Mouse (Mus musculus) adrenal gland, postnatal 25 days (tissue): Measurements from ENCODE around the gene Fbxo30. TPM values are rescaled to one million over a fixed set of nuclear protein-coding genes. Genes with fewer than 3 reads are reported as not detected.
A peak's percentile ranks its signal among the peaks of the same experiment; 100 is the strongest.
"Not testable (repeated sequence)": the region's sequence is repeated elsewhere in the genome, so short reads cannot be mapped to it uniquely, and the experiment has no call there.

Experiments
- DNase-seq: peaks from one replicate; pipeline ENCODE4 v3.0.0; 2021; ENCODE audit warnings: mixed read lengths
- long read RNA-seq: library from polyadenylated mRNA; stranded (forward); transcript quantifications from one replicate; pipeline ENCODE4 v2.0.0, GENCODE M21; 2021
- total RNA-seq: library from RNA; stranded (reverse); gene quantifications from 2 replicates; pipeline ENCODE4 v1.2.3, GENCODE M21; 2021

Gene Fbxo30
- 23.3 and 26.2 TPM in 2 replicates for total RNA-seq
- long read RNA-seq, full-length matches to known transcripts, result 27 of 34 reads
- long read RNA-seq, partial matches to known transcripts, result 7 of 34 reads
- long read RNA-seq, other reads (novel, unspliced or antisense), result 0 of 34 reads

GRCm38 (mm10) chr10:11280578-11281463 is at the start of gene Fbxo30:
TSS of gene Fbxo30 (plus strand) at chr10:11281330.
- DNase-seq, result peak; percentile 92

- DNase-seq, result no peak
These were observed 47.9 kb upstream of the Fbxo30 start for GRCm38 (mm10) chr10:11233208-11233607.

GRCm38 (mm10) chr10:11242988-11243387 is 38.1 kb upstream of the Fbxo30 start:
- not testable (repeated sequence) for DNase-seq

- DNase-seq, result no peak
These were observed 32.9 kb upstream of the Fbxo30 start for GRCm38 (mm10) chr10:11248210-11248609.

GRCm38 (mm10) chr10:11250247-11250997 is 30.7 kb upstream of the Fbxo30 start:
- DNase-seq, result no peak

GRCm38 (mm10) chr10:11253581-11253980 is 27.5 kb upstream of the Fbxo30 start:
- not testable (repeated sequence) for DNase-seq

- no peak for DNase-seq
These were observed 21.0 kb upstream of the Fbxo30 start for GRCm38 (mm10) chr10:11260119-11260518.

- not testable (repeated sequence) for DNase-seq
These were observed 18.8 kb upstream of the Fbxo30 start for GRCm38 (mm10) chr10:11262292-11262691.

GRCm38 (mm10) chr10:11263795-11264194 is 17.3 kb upstream of the Fbxo30 start:
- DNase-seq, result not testable (repeated sequence)

GRCm38 (mm10) chr10:11269165-11269564 is 12.0 kb upstream of the Fbxo30 start:
- DNase-seq, result no peak

- DNase-seq, result peak; percentile 5
These were observed 6.7 kb upstream of the Fbxo30 start for GRCm38 (mm10) chr10:11274431-11274830.

GRCm38 (mm10) chr10:11280235-11280577 is 924 bp upstream of the Fbxo30 start:
- no peak for DNase-seq

- peak; percentile 26 for DNase-seq
These were observed 572 bp downstream of the Fbxo30 start for GRCm38 (mm10) chr10:11281498-11282305.

GRCm38 (mm10) chr10:11282306-11282631 is 1.1 kb downstream of the Fbxo30 start:
- DNase-seq, result no peak

- no peak for DNase-seq
These were observed 17.3 kb downstream of the Fbxo30 start for GRCm38 (mm10) chr10:11298418-11298817.

- DNase-seq, result no peak
These were observed 24.4 kb downstream of the Fbxo30 start for GRCm38 (mm10) chr10:11305365-11306053.

GRCm38 (mm10) chr10:11306054-11306367 is 24.9 kb downstream of the Fbxo30 start:
- DNase-seq, result no peak

- no peak for DNase-seq
These were observed 28.7 kb downstream of the Fbxo30 start for GRCm38 (mm10) chr10:11309866-11310265.

- no peak for DNase-seq
These were observed 29.4 kb downstream of the Fbxo30 start for GRCm38 (mm10) chr10:11310481-11310880.

GRCm38 (mm10) chr10:11317856-11318454 is 36.8 kb downstream of the Fbxo30 start:
- DNase-seq, result not testable (repeated sequence)

GRCm38 (mm10) chr10:11319446-11319970 is 38.4 kb downstream of the Fbxo30 start:
- no peak for DNase-seq
